Mouse (Mus musculus) kidney, adult 2 months (tissue): ENCODE results near the gene Prkcg. TPM values are rescaled to one million over a fixed set of nuclear protein-coding genes. Genes with fewer than 3 reads are reported as not detected.

Experiments
- DNase-seq: peaks from one replicate; pipeline ENCODE4 v3.0.0; 2021
- H3K27ac ChIP-seq: fragments of 200-500 bp; 2 replicates; pipeline ENCODE4 v1.5.1; 2012; ENCODE audit warnings: low read depth, low read length, control low read depth, inconsistent platforms; ENCODE audit not compliant: insufficient read depth
- H3K27me3 ChIP-seq: fragments of 200-500 bp; replicated peaks from 2 replicates; pipeline ENCODE4 v1.6.1; 2012; ENCODE audit warnings: mild to moderate bottlenecking, moderate library complexity, low read length, inconsistent platforms; ENCODE audit not compliant: control insufficient read depth, insufficient read depth
- H3K36me3 ChIP-seq: fragments of 200-500 bp; 2 replicates; pipeline ENCODE4 v1.6.1; 2012; ENCODE audit warnings: mild to moderate bottlenecking, moderate library complexity, low read length, inconsistent platforms; ENCODE audit not compliant: control insufficient read depth, insufficient read depth
- H3K4me1 ChIP-seq: fragments of 200-500 bp; 2 replicates; pipeline ENCODE4 v1.6.1; 2011; ENCODE audit warnings: low read length; ENCODE audit not compliant: control insufficient read depth, insufficient read depth
- H3K4me3 ChIP-seq: fragments of 200-500 bp; 2 replicates; pipeline ENCODE4 v1.5.1; 2011; ENCODE audit warnings: mild to moderate bottlenecking, low read depth, low read length, control low read depth; ENCODE audit not compliant: insufficient read depth
- CTCF ChIP-seq: fragments of 200-500 bp; conservative IDR thresholded peaks from 2 replicates; pipeline ENCODE4 v1.5.1; 2011; ENCODE audit warnings: low read depth, mild to moderate bottlenecking, control low read depth, low read length, moderate library complexity, mixed read lengths; ENCODE audit not compliant: insufficient read depth, insufficient read length
- POLR2A ChIP-seq: fragments of 200-500 bp; IDR thresholded peaks from one replicate; pipeline ENCODE4 v1.6.1; 2011; ENCODE audit warnings: low read depth, low read length, control low read depth
- WGBS: fragments of 180-500 bp; shearing (Covaris S2); methylation state at CpG from one replicate; pipeline ENCODE4 v1.1.7; 2018; 5-methylcytosine and 5-hydroxymethylcytosine counted together
- polyA plus RNA-seq: library from polyadenylated mRNA; depleted of rRNA; stranded (reverse); fragments of >200 nt; gene quantifications from 2 replicates; pipeline ENCODE4 v1.2.3, GENCODE M21; 2012

Gene Prkcg
- polyA plus RNA-seq, 1 experiment: 0.44 TPM

DNA sequence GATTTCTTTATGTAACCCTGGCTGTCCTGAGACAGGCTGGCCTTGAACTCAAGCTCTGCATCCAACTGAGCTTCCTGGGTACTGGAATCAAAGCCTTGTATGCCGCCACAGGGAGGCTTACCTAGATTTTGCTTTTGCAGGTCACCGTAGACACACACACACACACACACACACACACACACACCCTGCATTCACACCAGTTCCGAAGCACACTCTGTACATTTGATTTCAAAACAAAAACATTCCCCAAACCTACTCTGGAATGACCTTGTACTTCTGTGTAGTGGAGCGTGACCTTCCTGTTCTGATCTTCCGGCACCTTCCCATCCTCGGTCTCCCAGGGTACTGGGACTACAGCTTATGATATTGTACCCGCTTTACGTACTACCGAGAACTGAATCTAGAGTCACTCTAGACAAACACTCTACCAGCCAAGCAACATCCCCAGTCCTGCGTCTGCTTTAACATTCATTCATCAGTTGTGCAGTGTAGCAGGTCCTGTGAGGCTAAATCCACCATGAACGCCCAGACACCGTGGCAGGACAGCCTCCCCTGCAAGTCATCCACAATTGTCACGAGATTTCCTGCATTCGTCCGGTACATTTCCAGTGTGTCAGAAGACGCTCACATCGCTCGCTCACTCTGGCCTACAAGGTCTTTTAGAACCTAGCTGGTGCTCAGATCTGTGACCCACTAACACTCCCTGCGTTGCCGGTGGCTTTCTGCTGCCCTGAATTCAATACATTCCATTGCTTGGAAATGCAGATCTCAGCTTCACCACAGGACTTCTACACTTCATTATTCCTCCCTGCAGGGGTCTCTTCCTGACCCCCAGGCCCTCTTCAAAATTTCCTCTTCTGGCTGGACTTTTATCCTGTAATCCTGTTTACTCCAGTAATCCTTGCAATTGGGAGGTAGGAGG is 58.6 kb downstream of the Prkcg start:
- H3K4me3 ChIP-seq: no peak overlapping the region
- DNase-seq: no peak
- WGBS: 56% methylated on average over 20 of the region's 20 CpGs

DNA sequence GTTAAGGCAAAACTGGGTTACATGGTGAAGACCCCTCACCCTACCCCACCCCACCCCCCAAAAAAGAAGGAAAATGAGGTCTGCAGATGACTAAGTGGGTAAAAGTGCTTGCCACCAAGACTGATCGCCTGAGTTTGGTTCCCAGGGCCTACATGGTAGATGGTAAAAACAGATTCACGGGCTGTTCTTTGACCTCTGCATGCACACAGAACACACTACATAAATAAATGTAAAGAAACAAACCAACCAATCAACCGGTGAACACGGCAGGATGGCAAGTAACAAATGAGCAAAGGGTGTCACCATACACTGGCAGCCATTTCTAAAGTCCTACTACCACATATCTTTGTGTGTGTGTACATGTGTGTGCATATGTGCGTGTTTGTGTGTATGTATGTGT is 59.3 kb downstream of the Prkcg start:
- Histone ChIP-seq H3K27ac (no peak overlapping the region), H3K36me3 (no peaks in the 10 kb centered on the region), H3K4me3 (no peak overlapping the region), H3K4me1 (no peaks in the 10 kb centered on the region), H3K27me3 (no peaks in the 10 kb centered on the region)
- 80% methylated on average over 5 of the region's 5 CpGs for WGBS
- no peak for DNase-seq
- TF ChIP-seq CTCF (no peak), POLR2A (no peak)

More for the DNA sequence above, 58.6 kb downstream of the Prkcg start:
- H3K27ac ChIP-seq: no peak overlapping the region
- no peaks in the 10 kb centered on the region for H3K27me3 ChIP-seq
- TF ChIP-seq CTCF (no peak), POLR2A (no peak)
- no peaks in the 10 kb centered on the region for H3K4me1 ChIP-seq
- no peaks in the 10 kb centered on the region for H3K36me3 ChIP-seq

DNA sequence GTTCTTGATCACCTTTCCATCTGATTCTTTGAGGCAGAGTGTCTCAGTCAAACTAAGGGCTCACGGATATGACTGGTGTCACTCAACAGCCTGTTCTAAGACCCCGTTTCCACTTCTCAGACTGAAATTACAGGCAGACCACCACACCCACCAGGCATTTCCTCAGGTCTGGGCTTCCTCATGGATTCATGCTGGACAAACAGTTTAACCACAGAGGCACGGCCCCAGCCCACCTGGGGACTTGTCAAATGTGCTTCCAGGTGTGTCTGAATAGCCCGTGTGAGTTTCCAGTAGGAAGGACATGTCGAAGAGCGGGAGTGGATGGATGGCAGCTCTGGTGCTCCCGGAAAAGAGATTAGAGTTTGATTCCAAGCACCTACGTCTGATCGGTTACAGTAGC is 60.8 kb downstream of the Prkcg start:
- DNase-seq: no peak
- H3K4me1 ChIP-seq: no peaks in the 10 kb centered on the region
- no peak overlapping the region for H3K27ac ChIP-seq
- 87% methylated on average over 9 of the region's 9 CpGs for WGBS
- H3K4me3 ChIP-seq: no peak overlapping the region
- TF ChIP-seq POLR2A (no peak), CTCF (no peak)
- no peaks in the 10 kb centered on the region for H3K36me3 ChIP-seq
- no peaks in the 10 kb centered on the region for H3K27me3 ChIP-seq

- Histone ChIP-seq H3K4me3 (no peak overlapping the region), H3K36me3 (no peaks in the 10 kb centered on the region), H3K27ac (no peak overlapping the region), H3K4me1 (no peaks in the 10 kb centered on the region), H3K27me3 (no peaks in the 10 kb centered on the region)
- TF ChIP-seq CTCF (no peak), POLR2A (no peak)
- WGBS: 90% methylated on average over 1 of the region's 1 CpGs
- DNase-seq: no peak
Observed at GRCm38 (mm10) chr7:3351536-3351935, 62.6 kb downstream of the Prkcg start.

DNA sequence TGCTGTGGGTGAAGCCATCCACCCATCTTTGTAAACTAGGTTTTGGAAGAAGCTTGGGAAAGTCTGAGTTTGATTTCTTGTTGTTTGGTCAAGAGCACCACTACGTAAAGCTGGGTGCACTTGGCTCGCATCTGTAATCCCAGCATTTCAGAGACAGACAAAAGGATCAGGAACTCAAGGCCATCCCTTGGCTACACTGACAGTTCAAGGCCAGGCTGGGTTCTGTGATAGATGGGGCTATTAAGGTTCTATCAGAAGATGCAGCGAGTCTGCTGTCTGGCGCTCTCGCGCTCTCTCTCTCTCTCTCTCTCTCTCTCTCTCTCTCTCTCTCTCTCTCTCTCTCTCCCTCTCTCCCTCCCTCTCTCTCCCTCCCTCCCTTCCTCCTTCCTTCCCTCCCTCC is 65.9 kb downstream of the Prkcg start:
- no peaks in the 10 kb centered on the region for H3K4me1 ChIP-seq
- no peaks in the 10 kb centered on the region for H3K36me3 ChIP-seq
- 88% methylated on average over 6 of the region's 6 CpGs for WGBS
- no peaks in the 10 kb centered on the region for H3K27me3 ChIP-seq
- no peak for TF ChIP-seq CTCF
- no peak for TF ChIP-seq POLR2A
- no peak for DNase-seq
- no peak overlapping the region for H3K27ac ChIP-seq
- H3K4me3 ChIP-seq: no peak overlapping the region

DNA sequence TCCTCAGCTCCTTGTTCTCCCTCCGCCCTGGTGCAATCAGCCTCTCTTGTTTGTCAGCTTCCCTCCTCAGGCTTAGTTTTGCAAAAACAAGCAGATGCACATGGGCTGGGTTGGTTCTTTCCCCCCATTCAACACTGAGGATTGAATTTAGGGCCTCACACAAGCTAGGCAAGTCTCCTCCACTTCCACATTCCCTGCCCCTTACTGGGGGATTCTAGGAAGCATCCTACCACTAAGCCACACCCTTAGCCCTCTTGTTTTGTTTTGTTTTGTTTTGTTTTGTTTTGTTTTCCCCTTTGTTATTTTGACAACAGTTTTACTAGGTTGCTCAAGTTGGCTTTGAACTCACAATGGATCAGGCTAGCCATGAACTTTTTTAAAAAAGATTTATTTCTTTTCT is 71.7 kb downstream of the Prkcg start:
- no peak overlapping the region for H3K27ac ChIP-seq
- H3K4me1 ChIP-seq: no peaks in the 10 kb centered on the region
- DNase-seq: no peak
- H3K36me3 ChIP-seq: no peaks in the 10 kb centered on the region
- no peaks in the 10 kb centered on the region for H3K27me3 ChIP-seq
- no peak overlapping the region for H3K4me3 ChIP-seq
- TF ChIP-seq POLR2A (no peak), CTCF (no peak)
- WGBS: 91% methylated on average over 1 of the region's 1 CpGs

DNA sequence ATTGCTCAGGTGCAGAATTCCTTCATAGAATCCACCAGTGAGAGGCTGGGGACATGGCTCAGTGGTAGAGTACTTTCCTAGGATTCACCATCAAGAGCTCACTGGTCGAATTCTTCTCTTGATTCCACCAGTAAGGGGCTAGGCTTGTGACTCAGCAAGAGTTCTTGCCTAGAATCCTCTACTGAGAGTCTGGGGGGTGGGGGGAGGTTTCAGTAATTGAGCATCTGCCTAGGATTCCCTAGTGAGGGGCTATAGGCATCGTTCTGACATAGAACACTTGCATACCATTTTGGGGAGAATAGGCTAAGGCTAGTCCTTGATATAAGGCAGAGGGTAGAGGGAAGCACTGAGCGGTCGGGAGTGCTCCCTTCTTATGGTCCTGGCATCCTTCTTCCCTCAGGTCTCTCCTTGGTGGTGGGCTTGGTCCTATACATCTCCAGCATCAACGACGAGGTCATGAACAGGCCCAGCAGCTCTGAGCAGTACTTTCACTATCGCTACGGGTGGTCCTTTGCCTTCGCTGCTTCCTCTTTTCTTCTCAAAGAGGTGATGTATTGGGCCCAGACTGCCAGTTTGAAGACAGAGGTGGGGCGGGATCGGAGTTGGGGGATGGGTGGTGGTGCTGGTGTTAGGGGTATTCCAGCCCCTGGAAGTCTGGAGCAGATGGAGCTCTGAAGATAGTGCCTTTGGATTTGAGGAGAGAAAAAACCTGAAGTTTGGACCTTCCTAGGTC is 76.7 kb downstream of the Prkcg start:
- H3K4me1 ChIP-seq: no peaks in the 10 kb centered on the region
- no peaks in the 10 kb centered on the region for H3K27me3 ChIP-seq
- WGBS: 73% methylated on average over 11 of the region's 11 CpGs
- H3K36me3 ChIP-seq: no peaks in the 10 kb centered on the region
- no peak overlapping the region for H3K27ac ChIP-seq
- no peak for DNase-seq
- no peak overlapping the region for H3K4me3 ChIP-seq
- TF ChIP-seq POLR2A (no peak), CTCF (no peak)
